Mouse (Mus musculus): ENCODE results near the gene Tmem132c.

DNA sequence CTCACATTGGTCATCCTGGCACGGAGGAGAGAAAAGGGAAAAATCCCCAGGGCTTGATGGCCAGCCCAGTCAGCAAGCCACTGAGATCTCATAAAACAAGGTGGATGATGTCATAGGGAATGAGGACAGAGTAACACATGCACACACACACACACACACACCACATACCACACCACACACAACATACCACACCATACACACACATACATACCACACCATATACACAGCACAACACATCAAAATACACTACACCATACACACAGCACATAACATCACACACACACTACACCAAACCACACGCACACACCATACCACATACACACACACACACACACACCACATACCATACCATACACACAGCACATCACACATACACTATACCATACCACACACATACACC lies 104.8 kb downstream of the Tmem132c start:
- no peak for TF ChIP-seq MYOG (IDR thresholded peaks at IDR 0.05; ENCODE audit: control insufficient read depth, extremely low read depth, insufficient read length)
- no peak for TF ChIP-seq CTCF (IDR thresholded peaks at IDR 0.05; ENCODE audit: control insufficient read depth, insufficient read depth, insufficient read length)
- no peak for TF ChIP-seq FOSL1 (IDR thresholded peaks at IDR 0.05; ENCODE audit: insufficient read depth, low read length, poor library complexity, severe bottlenecking)
- no peak for TF ChIP-seq USF1 (IDR thresholded peaks at IDR 0.05; ENCODE audit: low read depth)
- TF ChIP-seq MYOD1 (IDR thresholded peaks at IDR 0.05; ENCODE audit: control insufficient read depth, insufficient read length, low read depth): no peak
